Mouse (Mus musculus): ENCODE measurements at regions not wholly inside any gene's neighbourhood (a gene's known extent, or its start where the extent isn't known, plus 50 kb on each side); places are given as distances from the start of the nearest gene placed in this dataset.
A peak's percentile ranks its signal among the peaks of the same experiment; 100 is the strongest.

DNA sequence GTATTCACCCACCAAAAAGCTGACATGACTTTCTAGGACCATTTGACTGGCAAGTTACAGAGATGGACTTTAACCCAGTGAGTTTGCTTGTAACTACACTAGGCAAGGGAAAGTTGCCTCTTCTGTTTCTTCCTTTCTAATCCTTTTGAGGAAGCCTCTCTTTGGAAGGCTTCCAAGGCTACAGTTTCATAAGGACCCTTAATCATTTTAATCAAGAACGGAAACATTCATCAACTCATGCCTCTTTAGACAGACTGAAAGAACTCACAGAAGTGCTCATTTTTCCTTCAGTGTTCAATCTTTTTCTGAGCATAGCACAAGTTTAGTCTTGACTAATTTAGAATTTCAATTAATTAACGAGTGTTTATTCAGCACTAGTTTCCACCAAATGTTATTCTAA, 84.2 kb downstream of the Ddx1 start:
- no peak for DNase-seq

GRCm38 (mm10) chr12:13161051-13161450, 88.0 kb downstream of the Ddx1 start:
- no peak for DNase-seq

DNA sequence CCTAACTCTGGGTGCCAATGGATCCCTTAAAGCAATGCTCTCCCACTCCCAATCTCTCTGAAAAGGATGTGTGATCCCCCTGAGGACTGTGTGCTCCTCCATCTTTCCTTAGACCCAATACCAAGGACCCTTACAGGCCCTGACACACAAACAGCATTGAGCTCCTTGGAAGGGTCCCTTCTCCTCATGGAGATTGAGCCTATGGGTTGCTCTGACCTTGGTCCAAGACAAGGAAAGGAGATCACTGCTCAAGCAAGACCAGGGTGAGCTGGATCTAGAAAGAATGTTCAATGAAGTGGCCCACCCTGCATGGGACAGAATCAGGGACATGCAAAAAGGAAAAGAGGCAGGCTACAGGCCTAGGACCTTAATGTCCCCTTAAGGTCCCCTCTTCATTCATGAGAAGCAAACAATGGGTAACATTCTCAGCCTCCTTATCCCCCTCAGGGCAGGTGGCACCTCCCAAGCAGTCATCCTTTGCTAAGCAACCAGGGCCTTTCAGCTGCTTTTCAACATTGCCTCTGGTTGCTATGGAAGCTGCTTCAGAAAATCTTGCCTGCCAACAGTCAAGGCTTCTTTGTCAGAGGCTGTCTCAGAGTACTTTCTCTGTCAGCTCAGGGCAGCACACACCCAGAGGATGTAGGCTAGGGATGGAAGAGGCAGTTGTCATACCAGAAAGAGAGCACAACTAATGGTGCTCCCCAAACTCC, 89.5 kb downstream of the Ddx1 start:
- DNase-seq = no peak

DNA sequence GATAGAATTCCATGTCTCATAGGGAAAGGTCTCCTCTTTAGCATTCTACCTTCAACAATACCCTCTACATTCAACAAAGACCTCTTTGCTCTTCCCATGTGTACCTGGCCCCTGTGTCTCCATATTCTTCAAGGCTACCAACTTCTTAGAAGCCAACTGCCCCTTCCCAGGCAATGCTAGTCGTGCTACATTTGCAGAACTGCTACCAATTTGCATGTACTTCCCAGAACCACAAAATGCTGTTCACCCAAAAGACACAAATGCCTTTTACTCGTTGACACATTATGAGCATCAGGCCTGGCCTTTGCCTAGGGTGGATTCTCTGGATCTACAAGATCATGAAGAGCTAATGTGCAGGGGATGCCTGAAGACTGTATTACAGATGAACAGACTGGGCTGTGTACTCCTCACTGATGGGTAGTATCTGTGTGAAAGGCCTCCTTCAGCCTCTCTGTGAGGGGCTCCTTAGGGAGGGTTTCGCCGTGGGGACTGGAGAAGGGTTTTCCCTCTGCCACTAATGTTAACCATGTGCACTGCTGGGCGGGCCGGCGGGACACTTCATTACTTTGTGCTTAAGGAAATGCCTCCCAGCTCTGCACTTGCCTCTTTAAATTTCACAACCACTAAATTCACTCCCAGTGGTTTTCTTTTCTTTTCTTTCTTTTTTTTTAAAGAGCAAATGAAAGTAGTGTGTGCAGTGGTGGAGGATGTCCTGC, 91.2 kb downstream of the Ddx1 start:
- DNase-seq = no peak

- DNase-seq = no peak
Measured at GRCm38 (mm10) chr12:13157089-13157488, 91.9 kb downstream of the Ddx1 start.

GRCm38 (mm10) chr12:13150751-13151150, 98.3 kb downstream of the Ddx1 start:
- DNase-seq = no peak

DNA sequence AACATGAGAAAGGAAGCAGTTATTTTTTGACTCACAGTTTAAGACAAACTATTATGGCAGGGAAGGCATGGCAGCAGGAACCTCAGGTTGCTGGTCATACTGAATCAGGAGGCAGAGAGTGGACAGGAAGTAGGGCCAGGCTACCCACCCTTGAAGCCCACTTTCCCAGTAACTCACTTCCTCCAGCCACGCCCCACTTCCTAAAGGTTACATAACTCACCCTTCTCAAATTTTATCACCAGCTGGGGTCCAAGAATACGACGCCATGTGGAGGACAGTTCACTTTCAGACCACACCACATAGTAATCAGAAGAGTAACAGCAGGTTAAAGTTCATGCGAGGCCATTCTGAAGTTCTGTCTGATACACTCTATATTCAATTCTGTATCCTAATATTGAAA, 101.8 kb downstream of the Ddx1 start:
- DNase-seq = no peak

DNA sequence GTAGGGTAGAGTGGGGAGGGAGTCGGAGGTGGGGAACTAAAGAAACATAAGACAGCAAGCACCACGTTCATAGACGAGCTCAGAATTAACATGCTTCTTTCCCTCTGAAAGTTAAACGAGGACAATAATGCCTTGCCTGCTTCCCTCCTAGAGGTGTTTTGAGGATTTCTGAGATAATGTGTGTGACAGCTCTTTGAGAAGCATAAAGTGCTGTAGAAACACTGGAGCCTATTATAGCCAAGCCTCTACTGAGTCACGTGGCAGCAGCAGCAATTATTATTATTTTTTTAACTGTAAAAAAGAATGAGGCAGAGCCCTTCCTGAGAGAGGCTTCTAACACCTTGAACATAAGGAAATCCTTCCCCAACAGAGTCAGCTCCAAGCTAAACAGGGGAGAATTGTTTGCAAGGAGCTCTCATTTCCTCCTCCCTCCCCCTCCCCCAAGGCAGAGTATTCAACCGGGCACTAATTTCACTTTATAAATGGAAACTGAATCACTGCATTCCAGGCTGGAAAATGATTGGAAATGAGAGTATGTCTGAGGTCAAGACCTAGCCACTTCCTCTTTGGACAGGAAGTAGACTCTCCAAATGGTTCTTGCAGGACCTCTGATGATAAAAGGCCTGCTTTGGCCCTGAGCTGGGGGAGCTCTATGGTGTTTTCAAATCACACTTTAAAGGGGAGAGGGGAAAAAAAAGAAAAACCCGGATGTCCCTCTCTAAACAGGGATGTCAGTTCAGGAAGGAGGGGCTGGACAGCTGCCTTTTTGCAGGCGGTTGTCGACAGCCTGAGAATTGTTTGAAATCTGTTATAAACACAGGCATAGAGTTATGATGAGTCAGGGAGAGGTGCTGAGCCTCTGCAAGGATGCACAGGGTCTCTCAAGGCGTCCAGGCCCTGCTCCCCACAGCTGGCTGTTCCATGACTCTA, 103.6 kb downstream of the Ddx1 start:
- DNase-seq = no peak

GRCm38 (mm10) chr12:13144739-13145138, 104.3 kb downstream of the Ddx1 start:
- no peak for DNase-seq

DNA sequence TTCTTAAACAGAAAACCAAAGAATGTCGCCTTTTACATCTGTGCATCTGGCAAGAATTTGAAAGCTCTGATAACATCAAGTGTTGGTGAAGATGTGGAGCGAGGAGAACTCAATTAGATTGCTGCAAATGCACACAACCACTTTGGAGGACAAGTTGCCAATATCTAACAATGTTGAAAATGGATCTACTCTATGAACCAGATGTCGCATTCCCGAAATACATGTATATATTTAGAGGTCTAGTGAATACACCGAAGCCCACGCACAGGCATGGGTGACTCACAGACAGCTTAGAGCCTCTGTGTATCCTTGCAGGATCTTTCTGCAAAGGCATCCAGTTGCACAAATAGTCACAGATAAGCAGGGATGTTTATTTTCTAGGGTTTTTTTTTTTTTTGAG, 108.4 kb downstream of the Ddx1 start:
- no peak for DNase-seq

DNA sequence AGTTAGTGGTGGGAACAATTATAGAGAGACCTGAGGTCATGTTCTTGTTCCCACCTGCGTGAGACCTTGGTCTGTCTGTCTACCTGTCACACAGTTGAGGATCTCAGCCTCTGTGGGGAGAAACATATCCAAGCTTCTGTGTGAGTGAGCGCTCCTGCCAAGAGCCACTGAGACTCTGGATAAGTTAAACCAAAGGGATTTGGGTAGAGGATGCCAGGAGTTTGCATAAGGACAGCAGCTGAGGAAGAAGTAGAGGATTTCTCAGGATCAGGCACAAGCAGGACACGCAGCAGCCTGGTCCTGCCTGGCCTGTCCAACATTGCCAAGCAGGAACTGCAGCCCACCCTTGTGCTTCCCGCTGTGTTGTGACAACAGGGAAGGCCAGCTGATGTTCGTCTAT, 109.8 kb downstream of the Ddx1 start:
- DNase-seq = no peak

DNA sequence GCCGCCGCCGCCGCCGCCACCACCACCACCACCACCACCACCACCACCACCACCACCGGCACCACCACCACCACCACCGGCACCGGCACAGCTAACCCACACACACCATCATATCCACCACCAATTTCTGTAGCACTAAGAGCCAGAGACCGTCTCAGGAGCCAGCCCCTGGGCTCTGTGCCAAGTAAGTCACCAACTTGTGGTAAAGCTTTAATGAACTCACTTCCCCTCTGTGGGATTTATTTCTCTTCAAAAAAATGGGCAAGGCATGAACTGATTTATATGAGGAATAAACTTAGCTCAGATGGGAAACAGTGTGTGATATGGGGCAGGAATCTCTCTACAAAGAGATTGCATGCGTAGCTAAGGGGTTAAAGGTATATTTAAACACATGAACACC, 114.8 kb downstream of the Ddx1 start:
- no peak for DNase-seq

DNA sequence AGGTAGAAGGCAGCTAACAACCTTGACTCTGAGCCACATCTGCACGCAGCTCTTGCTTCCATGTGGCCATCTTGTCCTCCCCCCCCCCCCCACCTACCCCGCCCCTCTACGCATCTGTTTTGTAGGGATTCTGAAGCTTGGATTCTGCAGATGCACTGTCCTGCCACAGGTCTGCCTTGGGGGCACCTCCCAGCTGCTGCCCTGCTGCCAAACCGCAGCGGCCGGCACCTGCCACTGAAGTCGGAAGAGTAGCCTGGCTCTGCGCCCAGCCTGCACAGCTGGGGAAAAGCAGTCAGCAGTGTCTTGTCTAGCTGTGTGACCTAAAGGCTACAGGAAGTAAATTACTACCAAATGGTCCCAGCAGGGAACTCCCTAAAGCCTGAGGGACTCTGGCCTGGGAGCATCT, 119.3 kb downstream of the Ddx1 start:
- peak in 1 of 2 experiments; percentile 6 for DNase-seq

DNA sequence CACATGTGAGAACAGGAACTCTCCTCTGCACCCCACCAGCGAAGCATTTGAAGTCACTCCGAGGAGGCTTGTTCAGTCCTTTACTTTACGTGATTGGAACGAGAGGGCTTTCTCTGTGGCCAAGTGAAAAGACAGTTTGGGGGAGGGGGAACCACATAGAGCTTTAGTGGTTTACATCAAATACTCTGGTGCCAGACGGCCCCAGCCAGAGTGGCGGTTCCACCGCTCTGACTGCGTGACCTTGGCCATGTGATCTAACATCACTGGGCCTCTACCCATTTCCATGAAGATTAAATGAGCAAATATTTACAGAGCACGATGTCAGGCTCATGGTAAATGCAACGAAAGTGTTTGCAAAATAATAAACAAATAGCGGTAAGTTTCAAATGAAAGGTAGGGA, 121.6 kb downstream of the Ddx1 start:
- DNase-seq = no peak

GRCm38 (mm10) chr12:13125054-13125453, 124.0 kb downstream of the Ddx1 start:
- DNase-seq = no peak

DNA sequence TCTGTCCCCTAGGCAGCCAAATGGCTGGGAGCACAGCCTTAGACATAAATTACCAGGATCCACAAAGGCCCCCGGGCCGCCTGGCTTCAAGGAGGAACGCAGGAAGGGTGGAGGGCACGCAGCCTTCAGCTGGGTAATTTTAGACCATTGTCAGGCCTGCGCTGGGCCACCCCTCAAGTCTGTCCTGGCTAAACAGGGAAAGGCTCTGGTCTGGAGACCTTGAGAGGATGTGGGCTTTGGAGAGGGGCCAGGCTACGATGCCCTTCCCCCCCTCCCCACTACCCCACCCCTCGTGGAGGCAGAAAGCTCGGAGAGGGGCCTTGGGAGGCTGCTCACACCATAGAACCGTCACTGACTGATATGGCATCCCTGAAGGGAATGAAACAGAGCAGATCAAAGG, 126.7 kb downstream of the Ddx1 start:
- no peak for DNase-seq

DNA sequence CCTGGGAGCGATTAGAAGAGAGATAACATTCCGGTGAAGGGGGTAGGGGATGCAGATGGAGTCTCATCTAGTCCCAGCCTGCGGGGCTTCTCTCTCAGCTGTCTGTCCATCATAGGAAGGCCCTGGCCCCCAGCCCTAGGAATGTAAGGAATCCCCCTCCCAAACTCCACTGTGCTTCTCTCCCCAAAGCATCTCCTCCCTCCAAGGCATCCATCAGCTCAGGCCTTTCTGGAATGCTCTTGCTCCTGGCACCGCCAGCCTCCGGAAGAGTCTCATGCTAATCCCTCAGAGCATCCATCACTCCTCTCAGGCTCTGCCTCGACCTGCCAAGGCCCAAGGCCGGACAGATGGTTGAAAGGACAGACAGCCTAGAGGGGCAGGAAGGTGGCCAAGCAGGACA, 128.4 kb downstream of the Ddx1 start:
- DNase-seq = no peak

GRCm38 (mm10) chr12:13119653-13120052, 129.4 kb downstream of the Ddx1 start:
- DNase-seq = no peak

GRCm38 (mm10) chr12:13118026-13118425, 131.0 kb downstream of the Ddx1 start:
- no peak for DNase-seq

DNA sequence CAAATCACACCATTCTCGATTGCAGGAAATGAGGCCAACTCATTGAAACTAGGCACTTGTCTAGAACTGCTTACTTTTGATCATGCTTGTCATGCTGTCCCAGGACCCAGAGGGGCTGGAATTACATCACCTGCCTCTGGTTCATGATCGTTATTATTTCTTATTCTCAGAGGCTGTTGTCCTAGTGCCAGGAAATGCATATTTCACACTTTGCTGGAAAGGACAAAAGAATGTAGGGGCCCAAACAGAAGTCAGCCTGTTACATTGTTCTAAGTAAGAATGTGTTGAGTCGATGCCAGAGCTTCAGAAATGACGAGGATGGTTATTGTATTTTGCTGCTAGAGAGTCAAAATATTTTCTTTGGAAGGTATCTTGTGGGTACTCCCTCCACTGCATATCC, 134.7 kb downstream of the Ddx1 start:
- DNase-seq = no peak

- DNase-seq = no peak
Measured at GRCm38 (mm10) chr12:13106931-13107330, 142.1 kb downstream of the Ddx1 start.

GRCm38 (mm10) chr12:13100505-13101354, 148.3 kb downstream of the Ddx1 start:
- no peak for DNase-seq
